Mouse (Mus musculus): ENCODE results near the gene Gm3106. TPM values are rescaled to one million over a fixed set of nuclear protein-coding genes. Genes with fewer than 3 reads are reported as not detected.
"Not testable (repeated sequence)": the region's sequence is repeated elsewhere in the genome, so short reads cannot be mapped to it uniquely, and the experiment has no call there.

Gm3106 gene
- total RNA-seq (2014; fragmentation: Nextera tagmentation) (not detected in 2 replicates), total RNA-seq (2017) (not detected in 2 replicates)

GRCm38 (mm10) chr5:94217705-94218104 lies at the start of gene Gm3106:
Gm3106 (plus strand) TSS chr5:94218005.
- ATAC-seq (replicated peaks; ENCODE audit: low FRiP score, low TSS enrichment, poor library complexity, severe bottlenecking): not testable (repeated sequence)

Other genes starting within 250 kb of the Gm3106 start
- gene BC061212, start 147.5 kb upstream of the Gm3106 start, total RNA-seq (2014; fragmentation: Nextera tagmentation): not detected in 2 replicates
- not detected in 2 replicates for gene BC061212, start 147.5 kb upstream of the Gm3106 start, total RNA-seq (2017)
- gene Gm6351, start 141.6 kb upstream of the Gm3106 start, total RNA-seq (2014; fragmentation: Nextera tagmentation): not detected in 2 replicates
- gene Gm6351, start 141.6 kb upstream of the Gm3106 start, total RNA-seq (2017): not detected in 2 replicates
- gene A430089I19Rik, start 88.8 kb downstream of the Gm3106 start, total RNA-seq (2014; fragmentation: Nextera tagmentation): not detected in 2 replicates
- gene A430089I19Rik, start 88.8 kb downstream of the Gm3106 start, total RNA-seq (2017): not detected in 2 replicates
- gene Gm6502, start 96.4 kb downstream of the Gm3106 start, total RNA-seq (2014; fragmentation: Nextera tagmentation): not detected in 2 replicates
- gene Gm6502, start 96.4 kb downstream of the Gm3106 start, total RNA-seq (2017): not detected in 2 replicates
- not detected in 2 replicates for gene AA792892, start 121.7 kb downstream of the Gm3106 start, total RNA-seq (2014; fragmentation: Nextera tagmentation)
- not detected in 2 replicates for gene AA792892, start 121.7 kb downstream of the Gm3106 start, total RNA-seq (2017)
- not detected in 2 replicates for gene Gm7682, start 227.8 kb downstream of the Gm3106 start, total RNA-seq (2014; fragmentation: Nextera tagmentation)
- gene Gm7682, start 227.8 kb downstream of the Gm3106 start, total RNA-seq (2017): not detected in 2 replicates

Measured in megakaryocyte-erythroid progenitor cell, adult 5-6 weeks (primary cell).